Mouse (Mus musculus) lung, embryonic 14.5 days (tissue): ENCODE results near the gene D17Wsu92e. TPM values are rescaled to one million over a fixed set of nuclear protein-coding genes. Genes with fewer than 3 reads are reported as not detected.

Experiments
- ATAC-seq: fragments of 200-750 bp; cut with Nextera tagmentation; 2 replicates; pipeline ENCODE4 v1.8.0; 2017; ENCODE audit warnings: mild to moderate bottlenecking, moderate TSS enrichment, moderate library complexity; ENCODE audit not compliant: insufficient read depth
- DNase-seq: peaks from one replicate; pipeline ENCODE4 v3.0.0-alpha.2; 2015
- H3K27ac ChIP-seq: fragments of 300-500 bp; sonication (generic); 2 replicates; pipeline ENCODE4 v1.5.1; 2014; ENCODE audit warnings: low read depth, mild to moderate bottlenecking, moderate library complexity
- H3K27me3 ChIP-seq: fragments of 300-500 bp; sonication (generic); 2 replicates; pipeline ENCODE4 v1.6.1; 2014; ENCODE audit warnings: low read length, control low read depth; ENCODE audit not compliant: insufficient read depth
- H3K36me3 ChIP-seq: fragments of 300-500 bp; sonication (generic); 2 replicates; pipeline ENCODE4 v1.6.1; 2014; ENCODE audit warnings: control low read depth; ENCODE audit not compliant: insufficient read depth
- H3K4me1 ChIP-seq: fragments of 300-500 bp; sonication (generic); 2 replicates; pipeline ENCODE4 v1.6.1; 2014; ENCODE audit warnings: antibody characterized with exemption, control low read depth; ENCODE audit not compliant: insufficient read depth
- H3K4me2 ChIP-seq: fragments of 300-500 bp; sonication (generic); 2 replicates; pipeline ENCODE4 v1.6.1; 2014; ENCODE audit warnings: mild to moderate bottlenecking
- H3K4me3 ChIP-seq: fragments of 300-500 bp; sonication (generic); 2 replicates; pipeline ENCODE4 v1.5.1; 2014; ENCODE audit warnings: low read depth, low read length
- H3K9ac ChIP-seq: fragments of 300-500 bp; sonication (generic); 2 replicates; pipeline ENCODE4 v1.6.1; 2014
- H3K9me3 ChIP-seq: fragments of 300-500 bp; sonication (generic); 2 replicates; pipeline ENCODE4 v1.6.1; 2016; ENCODE audit warnings: low read depth, low read length, control low read depth
- CTCF ChIP-seq: IDR thresholded peaks from 2 replicates; pipeline ENCODE4 v1.5.1; 2016; ENCODE audit warnings: antibody characterized with exemption, low read depth
- WGBS: fragments of 180-500 bp; shearing (Covaris S2); extraction: QIAGEN DNeasy Blood & Tissue Kit; methylation state at CpG from one replicate; pipeline ENCODE4 v1.1.7; 2014; 5-methylcytosine and 5-hydroxymethylcytosine counted together
- polyA plus RNA-seq: library from polyadenylated mRNA; unstranded; fragments of >200 nt; fragmentation: Nextera tagmentation; extraction: Ambion mirVana; gene quantifications from 2 replicates; pipeline ENCODE4 v1.2.1, GENCODE M21; 2014

Gene D17Wsu92e
- polyA plus RNA-seq, 1 experiment from 2014 or later: 20.3 TPM

- Histone ChIP-seq H3K9ac (no peak overlapping the region), H3K36me3 (no peaks in the 10 kb centered on the region)
- 70% methylated on average over 9 of the region's 9 CpGs for WGBS
Observed at GRCm38 (mm10) chr17:27721125-27721664, 99.3 kb downstream of the D17Wsu92e start.

GRCm38 (mm10) chr17:27720326-27720725 is 100.1 kb downstream of the D17Wsu92e start:
- H3K4me2 ChIP-seq: no peak overlapping the region
- H3K36me3 ChIP-seq: no peaks in the 10 kb centered on the region
- whole genome bisulfite sequencing: 60% methylated on average over 9 of the region's 9 CpGs
- H3K27ac ChIP-seq: no peak overlapping the region
- no peak overlapping the region for H3K9ac ChIP-seq
- H3K9me3 ChIP-seq: no peaks in the 10 kb centered on the region
- no peak for TF ChIP-seq CTCF
- H3K4me3 ChIP-seq: no peak overlapping the region
- no peak for DNase-seq
- H3K27me3 ChIP-seq: no peaks in the 10 kb centered on the region
- peaks cover 3% of the 10 kb centered on the region; the same call in 1 of the 2 replicates for H3K4me1 ChIP-seq
- ATAC-seq: no peak

More at GRCm38 (mm10) chr17:27721125-27721664, 99.3 kb downstream of the D17Wsu92e start:
- Histone ChIP-seq H3K4me3 (no peak overlapping the region), H3K9me3 (no peaks in the 10 kb centered on the region), H3K27me3 (no peaks in the 10 kb centered on the region), H3K4me2 (no peak overlapping the region), H3K27ac (no peak overlapping the region), H3K4me1 (peaks cover 3% of the 10 kb centered on the region; the same call in 1 of the 2 replicates)
- ATAC-seq (no peak), DNase-seq (no peak)
- no peak for TF ChIP-seq CTCF

- Histone ChIP-seq H3K9ac (no peak overlapping the region), H3K9me3 (no peaks in the 10 kb centered on the region), H3K4me3 (no peak overlapping the region), H3K36me3 (no peaks in the 10 kb centered on the region), H3K4me1 (no peaks in the 10 kb centered on the region), H3K4me2 (no peak overlapping the region), H3K27ac (no peak overlapping the region), H3K27me3 (no peaks in the 10 kb centered on the region)
- DNase-seq (no peak), ATAC-seq (no peak)
- 55% methylated on average over 14 of the region's 14 CpGs for WGBS
- no peak for TF ChIP-seq CTCF
Observed at GRCm38 (mm10) chr17:27719663-27720062, 100.8 kb downstream of the D17Wsu92e start.

GRCm38 (mm10) chr17:27718250-27718649 is 102.2 kb downstream of the D17Wsu92e start:
- peak; percentile 46 for DNase-seq
- Histone ChIP-seq H3K4me1 (no peaks in the 10 kb centered on the region), H3K36me3 (no peaks in the 10 kb centered on the region), H3K4me3 (no peak overlapping the region), H3K27ac (no peak overlapping the region), H3K27me3 (no peaks in the 10 kb centered on the region), H3K9me3 (no peaks in the 10 kb centered on the region), H3K4me2 (no peak overlapping the region), H3K9ac (no peak overlapping the region)
- ATAC-seq: no peak
- 61% methylated on average over 5 of the region's 5 CpGs for WGBS
- peak; percentile 29; the same call in 1 of the 2 replicates for TF ChIP-seq CTCF

- TF ChIP-seq CTCF: no peak
- 0 out of 2 replicates have a peak, but pooled peaks have one; percentile 22 for ATAC-seq
Observed at GRCm38 (mm10) chr17:27716804-27717203, 103.6 kb downstream of the D17Wsu92e start.

GRCm38 (mm10) chr17:27712832-27713231 is 107.6 kb downstream of the D17Wsu92e start:
- Histone ChIP-seq H3K36me3 (no peaks in the 10 kb centered on the region), H3K27ac (no peak overlapping the region), H3K4me1 (no peaks in the 10 kb centered on the region), H3K27me3 (no peaks in the 10 kb centered on the region), H3K4me3 (no peak overlapping the region), H3K9ac (no peak overlapping the region), H3K9me3 (no peaks in the 10 kb centered on the region), H3K4me2 (no peak overlapping the region)
- WGBS: 44% methylated on average over 1 of the region's 1 CpGs
- ATAC-seq (no peak), DNase-seq (peak; percentile 69)
- TF ChIP-seq CTCF: no peak

More at GRCm38 (mm10) chr17:27716804-27717203, 103.6 kb downstream of the D17Wsu92e start:
- peak; percentile 56 for DNase-seq
- Histone ChIP-seq H3K4me3 (peak overlapping the region; percentile 17; the same call in 1 of the 2 replicates), H3K27me3 (no peaks in the 10 kb centered on the region), H3K36me3 (no peaks in the 10 kb centered on the region), H3K9me3 (no peaks in the 10 kb centered on the region), H3K4me1 (no peaks in the 10 kb centered on the region), H3K27ac (no peak overlapping the region), H3K9ac (no peak overlapping the region), H3K4me2 (peak overlapping the region; percentile 51)
- WGBS: 6% methylated on average over 16 of the region's 16 CpGs

- H3K9me3 ChIP-seq: no peaks in the 10 kb centered on the region
- no peak overlapping the region for H3K9ac ChIP-seq
- H3K27me3 ChIP-seq: no peaks in the 10 kb centered on the region
- H3K4me3 ChIP-seq: no peak overlapping the region
- H3K36me3 ChIP-seq: no peaks in the 10 kb centered on the region
- ATAC-seq (no peak), DNase-seq (no peak)
- 82% methylated on average over 5 of the region's 5 CpGs for WGBS
- no peaks in the 10 kb centered on the region for H3K4me1 ChIP-seq
- no peak for TF ChIP-seq CTCF
- no peak overlapping the region for H3K27ac ChIP-seq
- no peak overlapping the region for H3K4me2 ChIP-seq
Observed at GRCm38 (mm10) chr17:27709650-27710049, 110.8 kb downstream of the D17Wsu92e start.
